Mouse (Mus musculus): ENCODE results near the gene Txnrd2. TPM values are rescaled to one million over a fixed set of nuclear protein-coding genes. Genes with fewer than 3 reads are reported as not detected.
A peak's percentile ranks its signal among the peaks of the same experiment; 100 is the strongest.

Txnrd2 gene
- polyA plus RNA-seq, 1 experiment from 2014 or later = 26.1 TPM

DNA sequence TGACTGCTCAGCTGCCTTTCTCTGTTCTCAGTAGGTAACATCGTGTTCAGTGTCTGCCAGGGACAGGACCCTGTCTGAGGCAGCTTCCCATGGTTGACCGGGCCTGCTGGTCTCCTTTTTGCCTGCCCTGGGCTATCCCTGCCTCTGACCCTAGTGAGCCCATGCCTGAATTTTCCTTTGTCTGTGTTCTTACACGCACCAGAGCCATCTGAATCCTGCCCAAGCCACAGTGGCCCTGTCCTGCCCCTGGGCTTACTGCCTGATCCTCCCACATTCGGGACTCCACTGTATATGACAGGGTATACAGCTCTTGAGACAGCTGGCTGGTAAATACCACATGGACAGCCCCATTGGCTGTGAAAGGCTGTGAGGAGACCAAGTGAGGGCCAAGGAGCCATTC, 16.4 kb upstream of the Txnrd2 start:
- no peak for ATAC-seq (ENCODE audit: insufficient read depth, low FRiP score, low read depth)
- no peaks in the 10 kb centered on the region for H3K9me3 ChIP-seq
- no peaks in the 10 kb centered on the region for H3K27me3 ChIP-seq (replicated peaks)
- H3K4me3 ChIP-seq (replicated peaks) = no peak overlapping the region
- WGBS = 69% methylated on average over 4 of the region's 4 CpGs
- H3K27ac ChIP-seq = no peak overlapping the region
- H3K36me3 ChIP-seq = peaks cover 5% of the 10 kb centered on the region; the same call in 1 of the 2 replicates
- H3K4me2 ChIP-seq = no peak overlapping the region
- H3K9ac ChIP-seq = no peak overlapping the region
- H3K4me1 ChIP-seq = peaks cover 5% of the 10 kb centered on the region; the same call in 1 of the 2 replicates

DNA sequence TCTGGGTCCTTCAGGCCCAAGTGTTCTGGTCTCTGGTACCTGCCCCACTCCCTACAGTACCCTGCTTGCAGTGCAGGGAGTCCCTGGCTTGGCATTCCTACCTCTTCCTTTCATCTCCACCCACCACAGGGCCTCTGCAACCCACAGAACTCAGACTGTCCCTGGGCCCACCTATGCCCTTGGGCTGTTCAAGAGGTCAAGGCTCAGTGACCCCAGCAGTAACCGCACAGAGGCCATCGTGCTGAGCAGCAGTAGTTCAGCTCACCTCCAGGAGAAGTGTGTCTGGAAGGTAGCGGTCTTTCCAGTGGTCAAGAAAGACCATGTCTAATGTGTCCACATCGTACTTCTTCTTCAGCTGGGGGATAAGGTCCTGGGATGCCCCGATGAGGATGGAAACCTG, 15.8 kb upstream of the Txnrd2 start:
- H3K27ac ChIP-seq = no peak overlapping the region

DNA sequence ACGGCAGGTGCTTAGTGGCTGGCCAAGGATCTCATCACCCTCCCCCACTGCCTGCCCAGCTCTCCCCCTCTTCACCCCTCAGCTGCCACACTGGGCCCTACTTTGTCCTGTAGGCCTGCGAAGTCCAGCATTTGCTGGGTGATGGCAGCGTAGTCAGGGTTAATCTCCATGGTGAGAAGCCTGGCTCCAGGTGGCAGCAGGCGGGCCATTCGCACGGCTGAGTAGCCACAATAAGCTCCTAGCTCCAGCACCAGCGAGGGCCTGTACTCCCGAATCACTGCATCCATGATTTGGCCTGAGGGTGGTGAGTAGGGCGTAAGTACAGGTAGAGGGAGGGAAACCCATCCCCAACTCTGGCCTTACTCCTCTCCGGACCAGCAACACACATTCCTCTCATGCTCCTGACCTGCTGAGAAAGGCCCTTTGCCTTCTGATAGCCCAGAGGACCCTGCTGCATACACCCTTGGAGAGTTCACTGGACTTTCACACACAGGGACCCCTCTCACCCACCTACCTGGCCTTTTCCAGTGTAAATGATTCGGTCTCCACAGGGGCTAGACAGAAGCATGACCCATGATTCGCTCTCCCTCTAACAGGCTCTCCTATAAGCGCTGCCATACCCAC, 15.0 kb upstream of the Txnrd2 start:
- Histone ChIP-seq H3K4me1 (0 out of 2 replicates have a peak, but pooled peaks cover 3% of the 10 kb centered on the region), H3K27me3 (replicated peaks) (no peaks in the 10 kb centered on the region), H3K27ac (no peak overlapping the region), H3K9me3 (no peaks in the 10 kb centered on the region), H3K36me3 (peaks cover 3% of the 10 kb centered on the region; the same call in 1 of the 2 replicates), H3K4me3 (replicated peaks) (no peak overlapping the region), H3K4me2 (no peak overlapping the region), H3K9ac (no peak overlapping the region)
- peak; percentile 17; the same call in 1 of the 2 replicates for ATAC-seq (ENCODE audit: insufficient read depth, low FRiP score, low read depth)
- WGBS = 85% methylated on average over 13 of the region's 13 CpGs

More for the DNA sequence above, 15.8 kb upstream of the Txnrd2 start:
- Histone ChIP-seq H3K27me3 (replicated peaks) (no peaks in the 10 kb centered on the region), H3K9me3 (no peaks in the 10 kb centered on the region), H3K9ac (no peak overlapping the region), H3K4me2 (no peak overlapping the region), H3K4me1 (peaks cover 3% of the 10 kb centered on the region; the same call in 1 of the 2 replicates), H3K4me3 (replicated peaks) (no peak overlapping the region), H3K36me3 (peaks cover 3% of the 10 kb centered on the region; the same call in 1 of the 2 replicates)
- 86% methylated on average over 5 of the region's 5 CpGs for WGBS
- ATAC-seq (ENCODE audit: insufficient read depth, low FRiP score, low read depth) = no peak

DNA sequence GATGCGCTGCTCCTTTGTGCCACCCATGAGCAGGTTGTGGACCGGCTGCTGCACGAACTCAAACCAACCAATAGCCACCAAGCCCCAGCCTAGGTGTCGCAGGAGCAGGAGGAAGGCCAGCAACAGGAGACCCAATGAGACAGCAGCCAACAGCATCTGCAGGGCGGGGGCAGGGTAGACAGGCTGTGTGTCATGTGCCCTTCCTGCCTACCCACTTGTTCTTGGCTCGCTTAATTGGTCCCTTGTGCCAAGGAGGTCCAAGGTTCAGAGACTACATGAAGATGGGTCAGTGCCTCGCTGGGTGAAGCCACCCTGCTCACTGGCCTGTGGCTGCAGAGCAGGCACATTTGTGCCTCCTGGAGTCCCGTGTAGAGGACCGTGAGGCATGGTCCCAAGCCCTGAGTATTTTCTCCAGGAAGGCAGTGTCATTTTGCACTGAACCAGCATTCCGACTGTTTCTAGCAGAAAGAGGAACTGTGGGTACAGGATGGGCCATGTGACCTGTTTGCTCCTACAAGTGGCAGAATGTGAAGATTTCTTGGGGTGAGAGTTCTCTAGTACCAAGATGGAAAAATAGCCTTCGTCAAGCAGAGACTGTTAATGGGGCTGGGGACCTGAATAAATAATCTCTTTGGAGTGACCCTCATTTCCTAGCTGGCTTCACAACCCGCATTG, 14.2 kb upstream of the Txnrd2 start:
- Histone ChIP-seq H3K4me2 (no peak overlapping the region), H3K36me3 (peaks cover 3% of the 10 kb centered on the region; the same call in 1 of the 2 replicates), H3K9me3 (no peaks in the 10 kb centered on the region), H3K4me3 (replicated peaks) (no peak overlapping the region), H3K4me1 (0 out of 2 replicates have a peak, but pooled peaks cover 10% of the 10 kb centered on the region), H3K9ac (no peak overlapping the region), H3K27ac (no peak overlapping the region), H3K27me3 (replicated peaks) (no peaks in the 10 kb centered on the region)
- WGBS = 83% methylated on average over 12 of the region's 12 CpGs
- ATAC-seq (ENCODE audit: insufficient read depth, low FRiP score, low read depth) = no peak

DNA sequence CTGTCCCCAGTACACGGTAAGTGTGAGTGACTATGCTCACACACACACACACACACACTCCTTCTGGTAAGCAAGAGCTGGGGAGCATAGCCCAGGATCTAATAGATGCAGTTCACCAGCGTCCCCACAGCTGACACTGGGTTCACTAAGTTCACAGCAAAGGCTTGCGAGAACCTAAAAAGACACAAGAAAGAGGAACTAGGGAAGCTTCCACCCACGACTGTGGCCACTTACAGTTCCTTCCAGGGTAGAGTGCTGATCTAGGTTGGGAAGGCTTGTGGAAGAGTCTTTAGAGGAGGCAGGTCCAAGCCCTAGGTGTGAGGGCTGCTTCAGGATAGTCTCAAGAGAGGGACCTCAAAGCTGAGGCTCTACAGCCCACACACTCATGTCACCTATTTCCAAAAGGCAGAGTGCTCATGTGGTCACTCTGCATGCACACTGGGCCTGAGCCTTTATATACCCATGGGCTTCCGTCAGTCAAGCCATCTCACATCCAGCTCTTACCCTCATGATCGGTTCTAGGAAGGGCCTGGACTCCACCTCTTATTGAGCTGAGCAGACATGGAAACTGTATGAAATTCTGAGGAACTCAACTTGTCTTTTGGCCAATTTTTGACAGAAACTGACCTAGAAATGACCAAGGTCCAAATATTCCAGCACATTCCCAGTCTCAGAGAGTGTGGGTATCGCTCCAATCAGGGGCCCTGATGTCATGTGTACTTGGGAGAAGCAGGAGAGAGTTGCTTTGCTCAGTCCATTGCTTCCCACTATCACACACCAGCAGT, 13.0 kb upstream of the Txnrd2 start:
- no peak overlapping the region for H3K4me3 ChIP-seq (replicated peaks)
- 86% methylated on average over 7 of the region's 7 CpGs for WGBS
- H3K36me3 ChIP-seq = no peaks in the 10 kb centered on the region; the same call in 1 of the 2 replicates
- no peaks in the 10 kb centered on the region for H3K27me3 ChIP-seq (replicated peaks)
- no peak overlapping the region for H3K27ac ChIP-seq
- 0 out of 2 replicates have a peak, but pooled peaks cover 11% of the 10 kb centered on the region for H3K4me1 ChIP-seq
- ATAC-seq (ENCODE audit: insufficient read depth, low FRiP score, low read depth) = no peak
- no peak overlapping the region for H3K9ac ChIP-seq
- no peak overlapping the region for H3K4me2 ChIP-seq
- no peaks in the 10 kb centered on the region for H3K9me3 ChIP-seq

DNA sequence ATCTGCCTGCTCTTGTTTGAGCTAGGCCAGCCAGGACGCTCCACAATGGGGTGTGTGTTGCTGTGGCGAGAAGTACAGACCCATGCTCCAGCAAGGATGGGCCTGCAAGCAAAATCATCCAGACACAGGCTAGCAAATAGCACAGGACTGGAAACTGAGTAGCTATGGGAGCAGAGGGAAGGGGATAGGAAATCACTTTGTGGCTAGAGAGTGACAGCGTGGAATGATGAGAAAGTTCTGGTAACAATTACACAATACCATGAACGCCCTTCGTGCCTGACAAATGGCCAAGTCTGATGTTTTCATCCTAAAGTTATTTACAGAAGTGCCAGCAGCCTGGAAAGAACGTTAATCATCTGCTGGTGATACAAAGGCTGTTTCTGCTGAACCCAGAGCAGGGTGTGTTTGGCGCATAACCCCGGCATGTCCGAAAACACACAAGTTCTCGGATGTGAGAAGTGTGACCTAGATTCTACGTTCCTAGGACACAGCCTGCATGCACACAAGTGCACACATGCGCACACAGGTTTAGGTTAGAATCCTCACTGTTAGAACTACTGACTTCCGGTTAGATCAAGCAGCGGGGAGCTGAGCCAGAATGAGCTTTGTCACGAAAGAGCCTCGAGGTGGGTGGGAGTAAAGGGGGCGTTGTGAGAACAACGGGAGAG, 10.0 kb upstream of the Txnrd2 start:
- peak; percentile 20; the same call in 1 of the 2 replicates for ATAC-seq (ENCODE audit: insufficient read depth, low FRiP score, low read depth)
- 0 out of 2 replicates have a peak overlapping the region, but pooled peaks have one; percentile 4 for H3K4me2 ChIP-seq
- no peak overlapping the region for H3K9ac ChIP-seq
- no peak overlapping the region for H3K4me3 ChIP-seq (replicated peaks)
- H3K9me3 ChIP-seq = no peaks in the 10 kb centered on the region
- no peaks in the 10 kb centered on the region for H3K27me3 ChIP-seq (replicated peaks)
- peak overlapping the region; percentile 67 for H3K27ac ChIP-seq
- 0 out of 2 replicates have a peak, but pooled peaks cover 12% of the 10 kb centered on the region for H3K4me1 ChIP-seq
- H3K36me3 ChIP-seq = no peaks in the 10 kb centered on the region; the same call in 1 of the 2 replicates
- 35% methylated on average over 18 of the region's 18 CpGs for WGBS

DNA sequence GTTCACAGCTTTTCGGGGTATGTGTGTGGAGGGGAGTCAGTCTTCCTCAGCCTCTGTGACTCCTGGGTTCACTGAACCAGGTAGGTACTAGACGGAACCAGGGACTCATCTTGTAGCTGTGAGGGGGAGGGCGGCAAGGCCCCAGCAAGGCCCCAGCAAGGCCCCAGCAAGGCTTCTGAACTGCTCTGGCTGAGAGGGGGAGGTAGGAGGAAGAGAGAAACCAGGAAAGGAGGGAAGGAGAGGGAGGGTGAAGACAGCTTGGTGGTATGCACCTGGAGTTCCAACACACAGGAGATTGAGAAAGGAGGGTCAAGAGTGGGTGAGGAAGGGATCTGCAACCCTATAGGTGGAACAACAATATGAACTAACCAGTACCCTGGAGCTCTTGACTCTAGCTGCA, 9.3 kb upstream of the Txnrd2 start:
- H3K4me1 ChIP-seq = 0 out of 2 replicates have a peak, but pooled peaks cover 12% of the 10 kb centered on the region
- H3K27me3 ChIP-seq (replicated peaks) = no peaks in the 10 kb centered on the region
- 67% methylated on average over 3 of the region's 3 CpGs for WGBS
- peak overlapping the region; percentile 67 for H3K27ac ChIP-seq
- H3K4me2 ChIP-seq = 0 out of 2 replicates have a peak overlapping the region, but pooled peaks have one; percentile 4
- H3K4me3 ChIP-seq (replicated peaks) = no peak overlapping the region
- H3K9me3 ChIP-seq = no peaks in the 10 kb centered on the region
- no peak overlapping the region for H3K9ac ChIP-seq
- peaks cover 5% of the 10 kb centered on the region; the same call in 1 of the 2 replicates for H3K36me3 ChIP-seq
- ATAC-seq (ENCODE audit: insufficient read depth, low FRiP score, low read depth) = no peak

DNA sequence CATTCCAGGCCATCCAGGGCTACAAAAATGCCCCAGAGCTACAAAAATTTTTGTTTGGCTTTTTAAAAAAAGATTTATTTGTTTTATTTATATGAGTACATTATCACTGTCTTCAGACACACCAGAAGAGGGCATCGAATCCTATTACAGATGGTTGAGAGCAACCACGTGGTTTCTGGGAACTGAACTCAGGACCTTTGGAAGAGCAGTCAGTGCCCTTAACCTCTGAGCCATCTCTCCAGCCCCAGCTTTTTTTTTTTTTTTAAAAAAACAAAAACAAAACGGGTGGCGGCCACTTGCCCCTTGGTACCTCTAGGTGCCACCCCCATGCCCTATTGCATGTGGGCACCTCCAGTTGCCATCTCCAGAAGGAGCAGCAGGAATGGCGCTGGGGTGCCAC, 8.7 kb upstream of the Txnrd2 start:
- no peaks in the 10 kb centered on the region for H3K9me3 ChIP-seq
- 91% methylated on average over 5 of the region's 5 CpGs for WGBS
- H3K27me3 ChIP-seq (replicated peaks) = no peaks in the 10 kb centered on the region
- ATAC-seq (ENCODE audit: insufficient read depth, low FRiP score, low read depth) = no peak
- H3K4me3 ChIP-seq (replicated peaks) = no peak overlapping the region
- H3K4me1 ChIP-seq = 0 out of 2 replicates have a peak, but pooled peaks cover 12% of the 10 kb centered on the region
- H3K27ac ChIP-seq = no peak overlapping the region
- peaks cover 9% of the 10 kb centered on the region; the same call in 1 of the 2 replicates for H3K36me3 ChIP-seq
- H3K9ac ChIP-seq = no peak overlapping the region
- H3K4me2 ChIP-seq = no peak overlapping the region

DNA sequence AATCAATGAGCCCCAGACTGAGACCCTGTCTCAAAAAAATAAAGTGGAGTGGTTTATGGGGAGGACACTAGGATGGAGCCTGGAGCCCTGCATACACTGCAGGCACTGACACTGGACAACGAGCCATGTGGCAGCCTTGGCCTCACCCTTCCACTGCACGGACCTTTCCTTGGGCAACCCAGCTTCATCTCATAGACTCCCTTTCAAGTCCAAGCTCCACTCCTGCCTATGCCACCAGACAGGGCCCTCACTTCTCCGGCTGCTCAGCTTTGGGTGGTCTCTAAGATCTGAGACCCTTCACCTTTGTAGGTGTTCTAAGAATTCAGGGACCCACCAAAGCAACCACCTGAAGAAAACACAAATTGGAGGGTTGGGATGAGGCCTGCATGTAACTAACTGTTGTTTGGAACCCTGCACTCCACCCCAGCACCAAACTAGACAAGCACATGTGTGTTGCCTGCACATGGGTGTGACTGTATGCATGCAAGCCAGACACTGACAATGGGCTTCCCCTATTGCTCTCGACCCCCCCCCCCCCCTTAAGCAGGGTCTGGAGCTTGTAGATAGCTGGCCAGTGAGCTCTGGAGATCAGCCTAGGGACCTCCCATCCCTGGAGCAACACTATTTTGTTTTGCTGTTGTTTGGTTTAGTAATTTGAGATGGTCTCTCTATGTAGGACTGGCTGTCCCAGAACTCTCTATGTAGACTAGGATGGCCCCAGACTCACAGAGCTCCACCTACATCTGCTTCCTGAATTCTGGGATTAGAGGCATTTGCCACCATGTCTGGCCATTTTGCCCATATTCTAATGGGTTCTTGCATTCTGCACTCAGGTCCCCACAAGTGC, 7.2 kb upstream of the Txnrd2 start:
- Histone ChIP-seq H3K4me1 (0 out of 2 replicates have a peak, but pooled peaks cover 14% of the 10 kb centered on the region), H3K27me3 (replicated peaks) (no peaks in the 10 kb centered on the region), H3K27ac (no peak overlapping the region), H3K9ac (no peak overlapping the region), H3K4me3 (replicated peaks) (no peak overlapping the region), H3K36me3 (peaks cover 9% of the 10 kb centered on the region; the same call in 1 of the 2 replicates), H3K9me3 (no peaks in the 10 kb centered on the region), H3K4me2 (no peak overlapping the region)
- WGBS = 83% methylated on average over 4 of the region's 4 CpGs
- ATAC-seq (ENCODE audit: insufficient read depth, low FRiP score, low read depth) = no peak

DNA sequence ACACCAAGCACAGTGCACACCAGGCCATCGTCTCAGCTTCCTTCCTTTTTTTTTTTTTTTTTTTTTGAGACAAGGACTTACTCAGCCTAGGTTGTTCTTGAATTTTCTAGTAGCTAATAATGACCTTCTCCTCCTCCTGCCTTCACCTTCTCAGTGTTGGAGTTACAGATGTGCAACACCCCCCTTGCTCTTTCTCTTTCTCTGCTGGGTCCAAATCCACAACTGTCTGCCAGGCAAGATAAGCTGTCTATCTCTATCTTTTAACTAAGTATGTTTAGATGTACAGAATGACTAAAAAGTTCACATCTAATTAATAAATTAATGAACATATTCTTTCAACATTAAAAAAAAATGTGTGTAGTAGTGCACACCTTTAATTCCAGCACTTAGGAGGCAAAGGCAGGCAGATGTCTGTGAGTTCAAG, 6.6 kb upstream of the Txnrd2 start:
- WGBS = 80% methylated on average over 1 of the region's 1 CpGs

More for the DNA sequence above, 6.6 kb upstream of the Txnrd2 start:
- no peak for ATAC-seq (ENCODE audit: insufficient read depth, low FRiP score, low read depth)
- no peak overlapping the region for H3K27ac ChIP-seq
- no peak overlapping the region for H3K4me3 ChIP-seq (replicated peaks)
- H3K9me3 ChIP-seq = no peaks in the 10 kb centered on the region
- H3K4me1 ChIP-seq = peaks cover 19% of the 10 kb centered on the region; the same call in 1 of the 2 replicates
- H3K9ac ChIP-seq = no peak overlapping the region
- H3K27me3 ChIP-seq (replicated peaks) = no peaks in the 10 kb centered on the region
- no peak overlapping the region for H3K4me2 ChIP-seq
- peaks cover 9% of the 10 kb centered on the region; the same call in 1 of the 2 replicates for H3K36me3 ChIP-seq

Measured in stomach, embryonic 15.5 days (tissue).